Mouse (Mus musculus) forebrain, embryonic 11.5 days (tissue): ENCODE measurements around the gene Cfap54. TPM values are rescaled to one million over a fixed set of nuclear protein-coding genes. Genes with fewer than 3 reads are reported as not detected.

ENCODE experiments used
- ATAC-seq: fragments of 200-750 bp; cut with Nextera tagmentation; replicated peaks from 2 replicates; pipeline ENCODE4 v1.8.0; 2017; ENCODE audit warnings: moderate TSS enrichment; ENCODE audit not compliant: low FRiP score
- DNase-seq: peaks from one replicate; pipeline ENCODE4 v3.0.0-alpha.2; 2017; ENCODE audit warnings: low spot score
- H3K27ac ChIP-seq: fragments of 300-500 bp; sonication (generic); 2 replicates; pipeline ENCODE4 v1.5.1; 2014; ENCODE audit warnings: low read depth, low read length
- H3K27me3 ChIP-seq: fragments of 300-500 bp; sonication (generic); 2 replicates; pipeline ENCODE4 v1.6.1; 2014; ENCODE audit warnings: mild to moderate bottlenecking, low read length, mixed read lengths; ENCODE audit not compliant: control insufficient read depth, insufficient read depth
- H3K36me3 ChIP-seq: fragments of 300-500 bp; sonication (generic); 2 replicates; pipeline ENCODE4 v1.6.1; 2014; ENCODE audit warnings: mild to moderate bottlenecking, low read length, moderate library complexity, mixed read lengths; ENCODE audit not compliant: control insufficient read depth, insufficient read depth
- H3K4me1 ChIP-seq: fragments of 300-500 bp; sonication (generic); replicated peaks from 2 replicates; pipeline ENCODE4 v1.6.1; 2014; ENCODE audit warnings: low read length, mixed read lengths; ENCODE audit not compliant: control insufficient read depth, insufficient read depth
- H3K4me2 ChIP-seq: fragments of 300-500 bp; sonication (generic); 2 replicates; pipeline ENCODE4 v1.6.1; 2014; ENCODE audit warnings: low read depth, mild to moderate bottlenecking, low read length, moderate library complexity, mixed read lengths; ENCODE audit not compliant: severe bottlenecking
- H3K4me3 ChIP-seq: fragments of 300-500 bp; sonication (generic); 2 replicates; pipeline ENCODE4 v1.5.1; 2014; ENCODE audit warnings: low read depth, low read length
- H3K9ac ChIP-seq: fragments of 300-500 bp; sonication (generic); 2 replicates; pipeline ENCODE4 v1.6.1; 2014; ENCODE audit warnings: low read length
- H3K9me3 ChIP-seq: fragments of 300-500 bp; sonication (generic); 2 replicates; pipeline ENCODE4 v1.6.1; 2016; ENCODE audit warnings: low read length, mixed read lengths; ENCODE audit not compliant: control insufficient read depth
- WGBS: fragments of 180-500 bp; shearing (Covaris S2); extraction: QIAGEN DNeasy Blood & Tissue Kit; methylation state at CpG from one replicate; pipeline ENCODE4 v1.1.7; 2014; 5-methylcytosine and 5-hydroxymethylcytosine counted together
- polyA plus RNA-seq: library from polyadenylated mRNA; unstranded; fragments of >200 nt; fragmentation: Nextera tagmentation; extraction: Ambion mirVana; gene quantifications from 2 replicates; pipeline ENCODE4 v1.2.1, GENCODE M21; 2014

Cfap54 gene
- polyA plus RNA-seq, 1 experiment from 2014 or later: 1.5 TPM

- Histone ChIP-seq H3K27me3 (no peaks in the 10 kb centered on the region), H3K4me2 (no peak overlapping the region), H3K36me3 (no peaks in the 10 kb centered on the region), H3K27ac (no peak overlapping the region), H3K9me3 (no peaks in the 10 kb centered on the region), H3K4me1 (no peaks in the 10 kb centered on the region; the same call in 1 of the 2 replicates), H3K9ac (no peak overlapping the region), H3K4me3 (no peak overlapping the region)
- 86% methylated on average over 6 of the region's 6 CpGs for WGBS
- no peak for DNase-seq
- ATAC-seq: no peak
These were observed 27.6 kb downstream of the Cfap54 start for GRCm38 (mm10) chr10:93053867-93054266.

- Histone ChIP-seq H3K4me3 (no peak overlapping the region), H3K4me1 (no peaks in the 10 kb centered on the region; the same call in 1 of the 2 replicates), H3K27ac (no peak overlapping the region), H3K27me3 (no peaks in the 10 kb centered on the region), H3K4me2 (no peak overlapping the region), H3K9ac (no peak overlapping the region), H3K36me3 (no peaks in the 10 kb centered on the region), H3K9me3 (no peaks in the 10 kb centered on the region)
- 88% methylated on average over 4 of the region's 4 CpGs for WGBS
- DNase-seq: no peak
- no peak for ATAC-seq
These were observed 28.1 kb downstream of the Cfap54 start for GRCm38 (mm10) chr10:93053315-93053714.

DNA sequence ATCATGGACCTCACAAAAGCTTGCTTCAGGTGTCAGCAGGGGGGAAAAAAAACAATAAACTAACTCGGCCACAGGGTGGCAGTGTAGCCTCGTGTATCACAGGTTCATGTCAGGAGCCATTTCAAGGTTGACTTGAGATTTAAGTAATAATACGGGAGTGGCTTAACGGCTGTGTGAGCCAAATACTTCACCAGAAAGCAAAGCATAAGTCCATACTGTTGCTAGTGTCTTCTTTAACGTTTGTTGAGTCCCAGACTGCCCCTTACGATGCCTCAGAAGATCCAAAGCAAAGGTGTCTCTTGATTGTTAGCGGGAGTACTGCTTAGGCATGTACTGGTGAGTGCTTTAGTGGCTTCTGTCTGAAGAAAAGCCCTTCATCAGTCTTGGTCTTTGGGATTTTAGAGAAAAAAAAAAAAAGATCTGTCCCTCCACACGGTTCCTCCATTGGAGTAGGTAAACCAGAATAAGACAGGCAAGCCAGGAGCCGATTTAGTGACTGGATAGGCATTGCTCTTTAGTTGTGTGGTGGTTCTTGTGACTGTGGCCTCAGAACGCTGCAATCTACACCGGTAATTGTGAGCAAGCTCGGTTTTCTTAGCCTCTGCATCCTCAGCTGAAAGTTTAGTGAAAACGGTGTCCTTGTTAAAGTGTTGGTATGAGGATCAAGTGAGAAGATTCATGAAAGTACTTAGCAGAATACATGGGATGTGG, 30.2 kb downstream of the Cfap54 start:
- no peaks in the 10 kb centered on the region for H3K9me3 ChIP-seq
- peak overlapping the region; percentile 29 for H3K9ac ChIP-seq
- no peaks in the 10 kb centered on the region for H3K36me3 ChIP-seq
- no peak overlapping the region for H3K4me3 ChIP-seq
- ATAC-seq (0 out of 2 replicates have a peak, but pooled peaks have one; percentile 30), DNase-seq (peak; percentile 89)
- H3K4me1 ChIP-seq: no peaks in the 10 kb centered on the region; the same call in 1 of the 2 replicates
- peak overlapping the region; percentile 34; the same call in 1 of the 2 replicates for H3K4me2 ChIP-seq
- 36% methylated on average over 13 of the region's 13 CpGs for WGBS
- H3K27ac ChIP-seq: no peak overlapping the region
- H3K27me3 ChIP-seq: no peaks in the 10 kb centered on the region

DNA sequence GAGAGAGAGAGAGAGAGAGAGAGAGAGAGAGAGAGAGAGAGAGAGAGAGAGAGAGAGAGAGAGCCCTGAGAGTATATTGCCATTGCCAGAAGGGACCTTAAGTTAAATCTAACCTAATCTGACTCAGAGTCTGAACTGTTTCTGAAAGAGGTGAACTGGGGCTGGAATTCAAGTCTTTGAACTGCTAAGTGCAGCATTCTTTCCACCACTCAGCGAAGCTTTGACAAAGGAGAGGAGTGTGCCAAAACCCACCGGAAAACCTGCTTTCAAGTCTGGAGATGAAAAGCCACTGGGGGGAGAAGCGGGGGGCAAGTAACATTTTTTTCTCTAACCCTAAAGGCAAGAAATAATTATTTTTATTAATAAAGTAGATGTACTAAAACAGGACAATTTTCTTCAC, 30.8 kb downstream of the Cfap54 start:
- Histone ChIP-seq H3K27ac (no peak overlapping the region), H3K9ac (no peak overlapping the region), H3K27me3 (no peaks in the 10 kb centered on the region), H3K4me3 (no peak overlapping the region), H3K36me3 (no peaks in the 10 kb centered on the region), H3K4me2 (no peak overlapping the region), H3K9me3 (no peaks in the 10 kb centered on the region), H3K4me1 (no peaks in the 10 kb centered on the region; the same call in 1 of the 2 replicates)
- WGBS: 37% methylated on average over 3 of the region's 3 CpGs
- DNase-seq (no peak), ATAC-seq (no peak)

- Histone ChIP-seq H3K4me3 (no peak overlapping the region), H3K9me3 (no peaks in the 10 kb centered on the region), H3K27me3 (no peaks in the 10 kb centered on the region), H3K36me3 (no peaks in the 10 kb centered on the region), H3K9ac (no peak overlapping the region), H3K4me2 (no peak overlapping the region), H3K4me1 (no peaks in the 10 kb centered on the region), H3K27ac (no peak overlapping the region)
- WGBS: 93% methylated on average over 10 of the region's 10 CpGs
- DNase-seq: no peak
- no peak for ATAC-seq
These were observed 38.2 kb downstream of the Cfap54 start for GRCm38 (mm10) chr10:93043195-93043594.

DNA sequence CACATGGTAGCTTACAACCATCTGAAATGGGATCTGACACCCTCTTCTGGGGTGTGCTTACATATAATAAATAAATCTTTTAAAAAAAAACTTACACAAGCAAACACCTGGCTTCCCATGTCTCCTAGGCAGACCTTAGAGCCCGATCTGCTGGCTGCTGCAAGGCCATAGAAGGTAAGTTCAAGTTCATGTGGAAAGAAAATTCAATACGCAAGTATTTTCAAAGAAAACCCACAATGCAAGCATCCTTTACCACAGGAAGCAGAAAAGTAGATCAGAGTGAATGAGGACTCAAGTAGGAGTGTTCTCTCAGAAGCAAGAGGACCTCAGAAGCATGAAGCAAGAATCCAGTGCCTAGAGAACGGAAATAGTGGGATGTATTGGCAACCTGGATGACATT, 39.6 kb downstream of the Cfap54 start:
- WGBS: 96% methylated on average over 3 of the region's 3 CpGs
- Histone ChIP-seq H3K36me3 (no peaks in the 10 kb centered on the region), H3K9me3 (no peaks in the 10 kb centered on the region)

GRCm38 (mm10) chr10:93041392-93041791, 40.0 kb downstream of the Cfap54 start:
- Histone ChIP-seq H3K4me3 (no peak overlapping the region), H3K9me3 (no peaks in the 10 kb centered on the region), H3K27ac (no peak overlapping the region), H3K4me1 (no peaks in the 10 kb centered on the region), H3K4me2 (no peak overlapping the region), H3K36me3 (no peaks in the 10 kb centered on the region), H3K9ac (no peak overlapping the region), H3K27me3 (no peaks in the 10 kb centered on the region)
- no peak for DNase-seq
- ATAC-seq: no peak
- WGBS: 77% methylated on average over 4 of the region's 4 CpGs

More for the DNA sequence above, 39.6 kb downstream of the Cfap54 start:
- H3K9ac ChIP-seq: no peak overlapping the region
- no peak overlapping the region for H3K4me2 ChIP-seq
- no peak overlapping the region for H3K27ac ChIP-seq
- ATAC-seq (no peak), DNase-seq (no peak)
- no peaks in the 10 kb centered on the region for H3K4me1 ChIP-seq
- no peak overlapping the region for H3K4me3 ChIP-seq
- no peaks in the 10 kb centered on the region for H3K27me3 ChIP-seq

DNA sequence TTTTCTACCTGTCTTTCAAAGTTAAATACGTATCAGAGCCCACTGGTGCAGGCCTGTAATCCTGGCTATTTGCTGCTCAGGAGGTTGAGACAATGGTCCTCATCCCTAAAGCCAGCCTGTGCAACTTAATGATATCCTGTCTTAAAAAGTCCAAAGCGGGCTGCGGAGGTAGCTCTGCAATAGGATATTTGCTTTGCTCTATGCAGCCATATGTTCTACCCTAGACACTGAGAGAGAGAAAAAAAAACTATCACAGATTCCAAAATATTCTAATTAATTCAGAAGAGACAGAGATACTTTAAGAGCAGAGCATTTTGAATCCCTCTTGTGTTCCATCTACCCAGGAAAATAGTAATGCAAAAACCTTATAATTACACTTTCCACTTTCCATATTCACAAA, 44.9 kb downstream of the Cfap54 start:
- DNase-seq (no peak), ATAC-seq (no peak)
- Histone ChIP-seq H3K9ac (no peak overlapping the region), H3K27me3 (no peaks in the 10 kb centered on the region), H3K9me3 (no peaks in the 10 kb centered on the region), H3K4me2 (no peak overlapping the region), H3K36me3 (no peaks in the 10 kb centered on the region), H3K4me1 (no peaks in the 10 kb centered on the region), H3K4me3 (no peak overlapping the region), H3K27ac (no peak overlapping the region)
- 81% methylated on average over 3 of the region's 3 CpGs for WGBS

DNA sequence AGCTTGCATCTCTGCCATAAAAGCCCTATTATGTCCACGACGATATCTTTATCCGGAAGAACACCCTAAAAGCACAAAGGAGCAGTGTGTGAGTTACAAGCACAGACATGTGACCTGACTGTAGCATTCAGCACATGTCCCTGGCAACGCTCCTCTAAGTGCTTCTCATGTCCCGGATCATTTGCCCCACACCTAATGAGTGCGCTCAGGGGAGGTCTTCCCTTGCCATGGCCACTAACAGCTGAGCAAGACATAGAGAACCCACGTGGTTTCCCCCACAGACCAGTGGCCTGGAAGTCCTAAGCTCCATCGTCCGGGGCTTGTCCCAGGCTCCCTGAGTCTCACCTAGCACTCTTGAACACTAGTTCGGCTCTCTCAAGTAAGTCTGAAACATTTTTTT, 45.9 kb downstream of the Cfap54 start:
- DNase-seq (no peak), ATAC-seq (no peak)
- no peak overlapping the region for H3K27ac ChIP-seq
- no peaks in the 10 kb centered on the region for H3K27me3 ChIP-seq
- no peak overlapping the region for H3K9ac ChIP-seq
- H3K4me1 ChIP-seq: no peaks in the 10 kb centered on the region
- no peaks in the 10 kb centered on the region for H3K36me3 ChIP-seq
- 74% methylated on average over 10 of the region's 10 CpGs for WGBS
- no peaks in the 10 kb centered on the region for H3K9me3 ChIP-seq
- H3K4me2 ChIP-seq: no peak overlapping the region
- H3K4me3 ChIP-seq: no peak overlapping the region
